In the genomic region with DNA sequence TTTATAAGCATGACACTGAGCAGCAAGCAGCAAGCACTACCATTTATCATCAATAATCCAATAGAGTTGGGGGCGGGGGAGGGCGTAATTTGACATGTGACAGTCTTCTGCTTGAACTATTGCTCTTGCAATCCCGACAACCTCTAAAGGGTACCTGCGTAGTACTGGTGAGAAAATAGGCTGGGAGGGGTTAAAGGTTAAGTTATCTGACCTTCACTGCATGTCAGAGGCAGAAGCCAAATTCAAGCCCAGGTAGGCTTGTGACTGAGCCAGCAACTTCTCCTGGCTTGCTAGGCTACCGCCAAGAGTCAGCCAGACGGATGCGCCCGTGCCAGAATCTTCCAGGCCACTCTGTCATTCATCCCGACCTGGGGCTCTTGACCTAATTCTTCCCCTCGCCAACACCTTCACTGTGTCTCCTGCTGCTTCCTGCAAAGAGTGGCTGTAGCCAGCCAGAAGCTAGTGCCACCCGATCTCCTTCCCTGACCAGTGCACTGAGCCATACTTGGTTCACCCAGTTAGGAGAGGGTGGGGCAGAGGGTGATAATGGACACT, we compare ENCODE assay signal across 27 mouse cellular contexts. TPM values are rescaled to one million over a fixed set of nuclear protein-coding genes. Genes with fewer than 3 reads are reported as not detected.
A peak's percentile ranks its signal among the peaks of the same experiment; 100 is the strongest.
DNase-seq lines count a peak whose midpoint lies in the region; ATAC-seq lines count a peak whose summit lies in the region.
"Had no signal": no experiment of that assay in that cellular context is flagged by ENCODE, and none has a peak within 500 bp of the region (broad histone marks: within the 10 kb centered on the region; RNA-seq: fewer than 3 reads in every experiment).

No protein-coding gene starts in this region.

- 0 out of 2 replicates have a peak, but pooled peaks cover 3% of the 10 kb centered on the region for H3K4me1 ChIP-seq in hindbrain, embryonic 12.5 days
- H3K4me1 ChIP-seq: embryonic facial prominence, embryonic 12.5 days; forebrain, embryonic 13.5 days; heart, embryonic 15.5 days; limb, embryonic 12.5 days had no signal

- H3K9ac ChIP-seq in hindbrain, embryonic 12.5 days = no peak overlapping the region
- H3K9ac ChIP-seq: embryonic facial prominence, embryonic 12.5 days; forebrain, embryonic 13.5 days; heart, embryonic 15.5 days; limb, embryonic 12.5 days; liver, embryonic 14.5 days; lung, embryonic 15.5 days had no signal

- peak; percentile 84 for DNase-seq in gastrocnemius, adult 18-20 months (ENCODE audit: low spot score)
- no peak for DNase-seq in gastrocnemius, postnatal 4 days (ENCODE audit: low spot score in 2 of 2)
- DNase-seq in brain, adult 2 months (ENCODE audit: low read depth, low spot score) = peak; percentile 98
- peak; percentile 98 for DNase-seq in cerebellum, adult 9-10 months
- DNase-seq in gastrocnemius, adult 8-10 months (ENCODE audit: low spot score in 2 of 2) = peak; percentile 54 to 77
- no peak for DNase-seq in retina, postnatal 1 day
- DNase-seq: adrenal gland, postnatal 14 days; heart, adult 2 months; heart, postnatal 4 days; kidney, adult 11 months; kidney, postnatal 36 days; right cerebral cortex, adult 18-20 months; thymus, adult 18-20 months had no signal

- WGBS in hindbrain, embryonic 12.5 days = 93% methylated on average over 11 of the region's 11 CpGs

- no peaks in the 10 kb centered on the region for H3K36me3 ChIP-seq in hindbrain, embryonic 12.5 days
- H3K36me3 ChIP-seq: embryonic facial prominence, embryonic 12.5 days; heart, embryonic 15.5 days; limb, embryonic 12.5 days; lung, embryonic 15.5 days had no signal

- no peaks in the 10 kb centered on the region for H3K9me3 ChIP-seq in hindbrain, embryonic 12.5 days (replicated peaks)
- H3K9me3 ChIP-seq: embryonic facial prominence, embryonic 12.5 days; forebrain, embryonic 13.5 days; G1E; heart, embryonic 15.5 days; limb, embryonic 12.5 days; lung, embryonic 15.5 days had no signal

- no peak overlapping the region for H3K27ac ChIP-seq in hindbrain, embryonic 12.5 days
- H3K27ac ChIP-seq: embryonic facial prominence, embryonic 12.5 days; forebrain, embryonic 13.5 days; heart, adult 2 months; heart, embryonic 15.5 days; left cerebral cortex, adult 2 months; limb, embryonic 12.5 days; liver, embryonic 14.5 days; lung, embryonic 15.5 days; macrophage had no signal

- no peaks in the 10 kb centered on the region for H3K27me3 ChIP-seq in hindbrain, embryonic 12.5 days
- H3K27me3 ChIP-seq: embryonic facial prominence, embryonic 12.5 days; forebrain, embryonic 13.5 days; heart, embryonic 15.5 days; limb, embryonic 12.5 days; lung, embryonic 15.5 days had no signal

- no peak overlapping the region for H3K4me2 ChIP-seq in hindbrain, embryonic 12.5 days (replicated peaks)
- H3K4me2 ChIP-seq: embryonic facial prominence, embryonic 12.5 days; forebrain, embryonic 13.5 days; heart, embryonic 15.5 days; limb, embryonic 12.5 days; lung, embryonic 15.5 days; midbrain, embryonic 11.5 days had no signal

- no peak for ATAC-seq in CD4-positive, CD25-positive, alpha-beta regulatory T cell, adult 4 months
- ATAC-seq in hindbrain, embryonic 12.5 days (ENCODE audit: low FRiP score) = no peak
- ATAC-seq: forebrain, embryonic 13.5 days; hindbrain, embryonic 16.5 days had no signal

- H3K4me3 ChIP-seq in hindbrain, embryonic 12.5 days = no peak overlapping the region
- H3K4me3 ChIP-seq: embryonic facial prominence, embryonic 12.5 days; erythroblast, embryonic 14.5 days; forebrain, embryonic 13.5 days; heart, adult 2 months; heart, embryonic 15.5 days; left cerebral cortex, adult 2 months; limb, embryonic 12.5 days; lung, embryonic 15.5 days had no signal

RNA-seq across cellular contexts. Expression of a gene that starts 47.0 kb away (rescaled TPM):
- total RNA-seq in gastrocnemius, adult 18-20 months (2021) = 1 to 10 TPM; 5.0 to 5.4 TPM
- total RNA-seq in gastrocnemius, postnatal 4 days (2021) = 10 to 100 TPM; 13.7 to 14.7 TPM
- 1 to 10 TPM; 3.0 to 4.5 (median 3.7) TPM for total RNA-seq in gastrocnemius, adult 8-10 months (2022)
- 100 to 1,000 TPM; 125 to 142 TPM for polyA plus RNA-seq in CD4-positive, CD25-positive, alpha-beta regulatory T cell, adult 4 months (2017; shearing (Covaris generic))
- polyA plus RNA-seq in hindbrain, embryonic 12.5 days (2016; fragmentation: Nextera tagmentation; extraction: Ambion mirVana) = 30.6 and 31.8 TPM in 2 replicates

RNA-seq across cellular contexts. Expression of a gene that starts 51.0 kb away (rescaled TPM):
- total RNA-seq in gastrocnemius, adult 18-20 months (2021) = 10 to 100 TPM; 89.2 to 94.8 TPM
- total RNA-seq in gastrocnemius, postnatal 4 days (2021) = 10 to 100 TPM; 52.7 to 54.7 TPM
- 10 to 100 TPM; 76.0 to 91.9 (median 89.6) TPM for total RNA-seq in gastrocnemius, adult 8-10 months (2022)
- polyA plus RNA-seq in CD4-positive, CD25-positive, alpha-beta regulatory T cell, adult 4 months (2017; shearing (Covaris generic)) = 10 to 100 TPM; 10.7 to 13.2 TPM
- 118 and 120 TPM in 2 replicates for polyA plus RNA-seq in hindbrain, embryonic 12.5 days (2016; fragmentation: Nextera tagmentation; extraction: Ambion mirVana)

Comparison
In these comparisons a context has a peak if more than half of its experiments do, and no peak if none do; other contexts are left out.
1. DNase-seq: peak in gastrocnemius, adult 18-20 months (single experiment), brain, adult 2 months (single experiment), cerebellum, adult 9-10 months (single experiment) and gastrocnemius, adult 8-10 months (2 of 2); none in gastrocnemius, postnatal 4 days (0 of 2) and retina, postnatal 1 day (single experiment).